Mouse (Mus musculus): ENCODE data around the gene Tmprss3. TPM values are rescaled to one million over a fixed set of nuclear protein-coding genes. Genes with fewer than 3 reads are reported as not detected.

Gene Tmprss3
- polyA plus RNA-seq, 1 experiment from 2014 or later, result 0.12 TPM

DNA sequence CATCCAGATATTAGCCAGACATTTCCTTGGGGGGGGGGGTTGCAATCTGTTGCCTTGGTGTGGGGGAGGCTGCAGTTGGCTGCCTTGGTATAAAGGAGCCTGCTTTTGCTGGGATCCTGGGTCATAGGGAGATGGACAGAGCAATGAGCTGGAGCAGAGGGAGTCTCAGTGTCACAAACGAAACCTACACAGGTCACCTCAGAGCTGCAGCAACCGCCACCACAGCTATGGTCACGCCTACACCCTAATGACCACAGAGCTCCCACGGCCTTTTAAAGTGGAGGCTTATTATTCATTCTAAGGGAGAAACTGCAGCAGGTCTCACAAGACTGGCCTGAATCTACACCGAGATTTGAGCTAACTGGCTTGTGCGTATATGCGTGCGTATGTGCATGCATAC is 7.0 kb downstream of the Tmprss3 start:
- H3K9me3 ChIP-seq (replicated peaks), result no peaks in the 10 kb centered on the region
- ATAC-seq (ENCODE audit: low FRiP score), result no peak
- H3K27ac ChIP-seq, result no peak overlapping the region
- H3K4me3 ChIP-seq, result no peak overlapping the region
- 73% methylated on average over 8 of the region's 8 CpGs for WGBS
- no peaks in the 10 kb centered on the region for H3K27me3 ChIP-seq
- no peaks in the 10 kb centered on the region for H3K36me3 ChIP-seq
- H3K9ac ChIP-seq, result no peak overlapping the region
- peaks cover 8% of the 10 kb centered on the region for H3K4me1 ChIP-seq
- no peak overlapping the region for H3K4me2 ChIP-seq (replicated peaks)

DNA sequence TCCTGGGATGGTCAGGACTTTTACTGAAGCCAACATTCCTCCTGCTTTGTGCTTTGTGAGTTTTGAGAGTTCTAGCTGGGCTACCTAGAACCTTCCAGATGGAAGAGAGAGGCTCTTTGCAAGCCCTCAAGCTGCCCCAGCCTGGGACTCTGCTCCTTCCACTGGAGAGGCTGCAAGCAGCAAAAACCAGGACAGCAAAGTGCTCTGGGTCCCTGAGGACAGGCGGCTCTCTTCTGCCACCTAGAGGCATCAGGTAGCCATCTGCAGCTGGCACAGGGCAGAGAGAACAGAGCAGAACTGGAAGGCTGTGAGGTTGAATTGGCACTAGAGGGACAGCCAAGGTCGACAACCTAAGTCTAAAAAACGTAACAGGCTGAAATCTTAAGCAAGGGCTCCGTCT is 11.4 kb downstream of the Tmprss3 start:
- Histone ChIP-seq H3K27ac (no peak overlapping the region), H3K27me3 (no peaks in the 10 kb centered on the region), H3K36me3 (no peaks in the 10 kb centered on the region), H3K4me1 (peaks cover 2% of the 10 kb centered on the region), H3K9me3 (replicated peaks) (no peaks in the 10 kb centered on the region), H3K4me2 (replicated peaks) (no peak overlapping the region), H3K9ac (no peak overlapping the region), H3K4me3 (no peak overlapping the region)
- no peak for ATAC-seq (ENCODE audit: low FRiP score)
- WGBS, result 32% methylated on average over 4 of the region's 4 CpGs

DNA sequence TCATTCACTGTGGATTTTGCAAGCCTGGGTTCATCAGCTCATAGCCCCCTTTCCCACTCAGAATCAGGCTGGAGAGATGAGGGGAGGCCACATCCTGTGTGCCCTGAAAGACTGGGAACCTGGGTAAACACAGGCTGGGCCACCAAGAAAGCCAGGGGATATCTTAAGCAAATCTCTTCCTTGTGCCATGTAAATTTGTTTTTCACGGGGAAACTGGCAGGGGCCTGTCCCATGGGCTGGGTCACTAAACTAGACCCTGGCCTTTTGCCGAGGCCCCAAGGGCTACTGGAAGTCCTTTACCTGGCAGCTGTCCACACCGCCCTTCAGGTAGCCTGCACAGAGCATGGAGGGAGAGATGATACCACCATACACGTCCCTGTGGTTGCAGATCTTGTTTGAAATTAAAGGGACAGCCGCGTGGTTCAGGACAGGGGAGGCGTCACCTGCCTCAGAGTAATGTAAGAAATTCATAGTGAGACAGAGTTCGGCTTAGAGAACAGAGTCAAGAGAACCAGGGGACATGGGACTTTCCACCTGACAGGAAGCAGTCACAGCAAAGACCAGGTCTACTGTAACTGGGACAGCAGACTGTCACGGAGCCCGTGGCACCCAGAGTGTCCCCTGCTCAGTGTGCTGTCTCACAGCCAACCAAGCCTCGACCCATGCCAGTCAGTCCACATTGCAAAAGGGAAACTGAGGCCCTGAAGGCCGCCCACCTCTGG is 14.3 kb downstream of the Tmprss3 start:
- Histone ChIP-seq H3K9me3 (replicated peaks) (no peaks in the 10 kb centered on the region), H3K27ac (no peak overlapping the region), H3K27me3 (no peaks in the 10 kb centered on the region), H3K4me3 (no peak overlapping the region), H3K4me2 (replicated peaks) (no peak overlapping the region), H3K36me3 (no peaks in the 10 kb centered on the region), H3K4me1 (no peaks in the 10 kb centered on the region), H3K9ac (no peak overlapping the region)
- no peak for ATAC-seq (ENCODE audit: low FRiP score)
- WGBS, result 85% methylated on average over 12 of the region's 12 CpGs

DNA sequence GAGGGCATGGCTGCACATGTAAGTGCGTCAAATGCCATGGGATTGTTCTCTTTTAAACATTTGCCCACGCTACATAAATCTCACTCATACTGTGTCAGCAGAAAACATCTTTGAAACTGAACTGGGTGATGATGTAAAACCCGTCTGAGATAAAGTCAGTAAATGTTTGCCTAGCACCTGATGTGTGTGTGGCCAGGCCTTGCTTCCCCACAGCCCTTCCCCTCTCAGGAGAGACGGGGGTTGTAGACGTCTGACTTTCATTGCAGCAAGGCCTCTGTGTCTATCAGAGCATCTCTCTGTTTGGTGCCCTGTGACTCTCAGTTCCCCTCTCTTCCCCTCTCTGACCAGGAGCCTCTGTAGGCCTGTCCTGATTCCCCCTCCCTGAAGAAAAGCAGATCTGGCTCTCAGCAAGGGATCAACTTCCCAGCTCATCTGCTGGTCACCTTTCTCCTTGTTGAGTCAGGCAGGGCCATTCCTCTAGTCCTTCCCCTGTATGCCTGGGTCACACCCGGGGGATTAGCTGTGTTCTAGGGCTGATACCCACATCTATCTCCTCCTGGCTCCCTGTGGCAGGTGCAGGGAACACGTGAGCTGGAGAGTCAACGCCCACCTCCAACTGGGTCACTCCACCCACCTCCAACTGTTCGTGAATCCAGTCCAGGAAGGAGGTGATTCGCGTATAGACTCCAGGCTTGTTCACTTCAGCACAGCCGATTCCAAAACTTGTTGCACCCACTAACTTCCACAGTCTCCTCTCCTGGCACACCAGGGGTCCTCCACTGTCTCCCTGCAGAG is 15.4 kb downstream of the Tmprss3 start:
- no peaks in the 10 kb centered on the region for H3K9me3 ChIP-seq (replicated peaks)
- H3K4me3 ChIP-seq, result no peak overlapping the region
- ATAC-seq (ENCODE audit: low FRiP score), result no peak
- WGBS, result 68% methylated on average over 12 of the region's 12 CpGs
- H3K4me2 ChIP-seq (replicated peaks), result no peak overlapping the region
- H3K9ac ChIP-seq, result no peak overlapping the region
- H3K36me3 ChIP-seq, result no peaks in the 10 kb centered on the region
- H3K4me1 ChIP-seq, result no peaks in the 10 kb centered on the region
- no peak overlapping the region for H3K27ac ChIP-seq
- no peaks in the 10 kb centered on the region for H3K27me3 ChIP-seq

DNA sequence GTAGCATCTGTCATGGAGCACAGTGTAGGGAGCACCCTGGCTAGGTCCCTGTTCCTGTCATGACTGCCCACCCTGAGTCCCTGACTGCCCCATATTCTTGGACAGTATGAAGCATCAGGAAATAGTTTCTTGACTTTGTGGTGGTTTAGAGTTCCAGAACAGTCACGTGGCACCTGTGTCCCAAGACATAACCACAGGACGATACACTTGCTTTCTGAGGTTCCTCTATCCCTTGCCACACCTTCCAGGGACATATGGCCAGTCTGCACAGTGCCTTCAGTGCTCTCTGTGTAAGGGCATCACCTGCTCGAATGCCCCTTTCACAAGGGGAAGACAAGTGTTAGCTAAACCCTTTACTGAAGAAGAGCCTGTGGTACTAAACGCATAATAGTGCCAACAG is 17.3 kb downstream of the Tmprss3 start:
- Histone ChIP-seq H3K27me3 (no peaks in the 10 kb centered on the region; the same call in 1 of the 2 replicates), H3K9ac (no peak overlapping the region), H3K4me1 (no peaks in the 10 kb centered on the region), H3K36me3 (no peaks in the 10 kb centered on the region), H3K9me3 (replicated peaks) (no peaks in the 10 kb centered on the region), H3K4me3 (no peak overlapping the region), H3K4me2 (replicated peaks) (no peak overlapping the region), H3K27ac (no peak overlapping the region)
- 87% methylated on average over 4 of the region's 4 CpGs for WGBS
- no peak for ATAC-seq (ENCODE audit: low FRiP score)

DNA sequence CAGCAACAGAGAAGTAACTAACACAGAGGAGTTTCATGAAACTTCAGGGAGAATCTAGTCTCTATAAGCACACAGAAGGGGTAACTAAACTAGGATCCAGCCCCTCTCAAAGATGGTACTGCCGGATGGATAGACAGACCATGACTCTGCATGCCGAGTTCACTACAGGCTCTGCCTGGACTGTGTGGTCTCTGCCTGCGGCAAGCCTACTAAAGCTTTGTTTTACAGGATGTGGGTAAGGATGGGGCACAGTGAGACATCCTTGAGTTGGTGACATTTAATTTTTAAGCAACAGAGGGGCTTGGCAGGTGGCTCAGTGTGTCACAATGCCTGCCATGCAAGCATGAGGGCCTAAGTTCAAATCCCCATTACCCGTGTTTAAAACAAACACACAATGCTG is 22.5 kb downstream of the Tmprss3 start:
- ATAC-seq (ENCODE audit: low FRiP score), result no peak
- no peak overlapping the region for H3K27ac ChIP-seq
- no peaks in the 10 kb centered on the region for H3K36me3 ChIP-seq
- no peak overlapping the region for H3K9ac ChIP-seq
- no peaks in the 10 kb centered on the region; the same call in 1 of the 2 replicates for H3K27me3 ChIP-seq
- no peaks in the 10 kb centered on the region for H3K4me1 ChIP-seq
- H3K9me3 ChIP-seq (replicated peaks), result no peaks in the 10 kb centered on the region
- no peak overlapping the region for H3K4me2 ChIP-seq (replicated peaks)
- 93% methylated on average over 4 of the region's 4 CpGs for WGBS
- no peak overlapping the region for H3K4me3 ChIP-seq

DNA sequence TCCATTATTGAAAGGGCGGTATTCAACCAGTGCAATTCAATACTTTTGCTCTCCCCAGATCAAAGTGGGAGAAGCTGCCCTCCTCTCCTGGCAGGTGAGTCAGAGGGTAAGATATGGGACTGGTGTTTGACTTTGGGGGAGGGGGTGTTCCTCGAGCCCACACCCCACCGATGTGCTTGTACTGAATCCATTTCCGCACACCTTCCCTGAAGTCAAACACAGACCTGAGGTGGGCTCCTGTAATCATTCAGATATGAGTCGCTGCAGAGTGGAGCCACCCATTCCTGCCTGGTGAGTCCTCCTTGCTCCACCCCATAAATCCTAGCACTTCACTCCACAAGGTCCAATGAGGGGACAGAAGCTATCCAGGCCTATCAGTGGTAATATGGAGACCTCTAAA is 29.0 kb downstream of the Tmprss3 start:
- Histone ChIP-seq H3K27ac (no peak overlapping the region), H3K4me1 (no peaks in the 10 kb centered on the region), H3K9me3 (replicated peaks) (no peaks in the 10 kb centered on the region), H3K36me3 (no peaks in the 10 kb centered on the region), H3K9ac (no peak overlapping the region), H3K27me3 (no peaks in the 10 kb centered on the region), H3K4me2 (replicated peaks) (no peak overlapping the region), H3K4me3 (no peak overlapping the region)
- ATAC-seq (ENCODE audit: low FRiP score), result no peak
- 90% methylated on average over 5 of the region's 5 CpGs for WGBS

DNA sequence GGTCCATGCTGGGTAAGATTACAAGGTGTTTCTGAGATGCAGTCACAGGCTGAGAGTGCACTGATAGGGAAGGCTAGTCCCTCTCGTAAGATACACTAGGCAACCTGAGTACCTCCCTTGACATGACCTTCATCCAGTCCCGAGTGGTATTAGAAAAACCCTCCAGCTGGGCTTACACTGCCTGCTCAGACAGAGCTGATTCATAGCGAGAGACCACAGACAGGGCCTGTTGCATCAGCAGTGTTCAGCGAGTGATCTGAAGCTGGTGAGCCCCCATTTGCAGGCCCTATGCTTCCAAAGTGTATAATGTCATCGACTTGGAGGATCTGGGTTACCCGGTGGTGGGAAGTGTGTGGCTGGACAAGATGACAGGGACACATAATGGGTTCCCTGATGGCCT is 33.6 kb downstream of the Tmprss3 start, which contains the start of gene Tff1:
Gene Tff1, minus strand, starts transcription at position 151 of the 400 bp plus-strand sequence.
- Histone ChIP-seq H3K9me3 (replicated peaks) (no peaks in the 10 kb centered on the region), H3K4me1 (0 out of 2 replicates have a peak, but pooled peaks cover 3% of the 10 kb centered on the region), H3K9ac (no peak within 1 kb of the TSS), H3K4me3 (no peak within 1 kb of the TSS), H3K4me2 (replicated peaks) (no peak within 1 kb of the TSS), H3K27me3 (no peaks in the 10 kb centered on the region; the same call in 1 of the 2 replicates), H3K36me3 (no peaks in the 10 kb centered on the region), H3K27ac (no peak within 1 kb of the TSS)
- no peak for ATAC-seq (ENCODE audit: low FRiP score)
- 88% methylated on average over 6 of the region's 6 CpGs for WGBS

DNA sequence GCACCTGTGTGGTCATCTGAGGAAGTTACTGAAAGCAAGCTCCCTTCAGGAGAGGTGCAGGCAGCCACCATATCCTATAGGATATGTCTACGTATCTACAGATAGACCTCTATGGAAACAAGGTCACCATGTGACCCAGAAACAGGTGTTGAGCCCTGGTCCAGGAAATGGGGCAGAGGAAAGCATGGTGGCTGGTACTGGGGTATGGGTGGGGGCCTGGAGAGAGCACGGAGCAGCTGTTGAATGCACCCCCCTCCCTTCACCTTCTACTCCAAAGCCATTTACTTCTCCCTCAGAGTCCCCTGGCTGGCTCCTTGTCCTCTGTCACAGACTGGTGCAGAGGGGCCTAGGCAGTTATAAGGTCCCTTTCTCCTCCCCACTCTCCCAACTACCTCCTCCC is 35.0 kb downstream of the Tmprss3 start:
- H3K4me3 ChIP-seq, result no peak overlapping the region
- H3K36me3 ChIP-seq, result no peaks in the 10 kb centered on the region
- 88% methylated on average over 2 of the region's 2 CpGs for WGBS
- H3K27me3 ChIP-seq, result no peaks in the 10 kb centered on the region; the same call in 1 of the 2 replicates
- no peak overlapping the region for H3K9ac ChIP-seq
- 0 out of 2 replicates have a peak, but pooled peaks cover 4% of the 10 kb centered on the region for H3K4me1 ChIP-seq
- no peak for ATAC-seq (ENCODE audit: low FRiP score)
- H3K27ac ChIP-seq, result no peak overlapping the region
- H3K4me2 ChIP-seq (replicated peaks), result no peak overlapping the region
- no peaks in the 10 kb centered on the region for H3K9me3 ChIP-seq (replicated peaks)

DNA sequence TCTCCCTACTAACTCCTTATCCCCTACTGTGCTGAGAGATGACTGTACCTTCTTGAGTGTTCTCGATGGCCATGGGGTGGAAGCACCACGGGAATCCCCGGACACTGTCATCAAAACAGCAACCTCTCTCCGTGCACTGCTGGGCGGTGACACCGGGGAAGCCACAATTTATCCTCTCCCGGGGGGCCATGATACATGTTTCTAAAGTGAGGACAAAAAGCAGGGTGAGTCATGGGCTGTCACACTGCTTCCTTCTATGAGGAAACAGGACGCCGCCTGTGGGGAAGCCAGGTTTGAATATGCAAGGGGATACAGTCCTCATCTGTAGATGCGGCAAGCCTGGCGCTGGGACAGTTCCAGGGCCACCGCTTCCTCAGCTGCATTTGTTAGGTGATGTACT is 36.2 kb downstream of the Tmprss3 start:
- Histone ChIP-seq H3K27ac (no peak overlapping the region), H3K27me3 (no peaks in the 10 kb centered on the region; the same call in 1 of the 2 replicates), H3K4me2 (replicated peaks) (no peak overlapping the region), H3K4me3 (no peak overlapping the region), H3K9me3 (replicated peaks) (no peaks in the 10 kb centered on the region), H3K9ac (no peak overlapping the region), H3K36me3 (no peaks in the 10 kb centered on the region), H3K4me1 (0 out of 2 replicates have a peak, but pooled peaks cover 4% of the 10 kb centered on the region)
- no peak for ATAC-seq (ENCODE audit: low FRiP score)
- 88% methylated on average over 12 of the region's 12 CpGs for WGBS

DNA sequence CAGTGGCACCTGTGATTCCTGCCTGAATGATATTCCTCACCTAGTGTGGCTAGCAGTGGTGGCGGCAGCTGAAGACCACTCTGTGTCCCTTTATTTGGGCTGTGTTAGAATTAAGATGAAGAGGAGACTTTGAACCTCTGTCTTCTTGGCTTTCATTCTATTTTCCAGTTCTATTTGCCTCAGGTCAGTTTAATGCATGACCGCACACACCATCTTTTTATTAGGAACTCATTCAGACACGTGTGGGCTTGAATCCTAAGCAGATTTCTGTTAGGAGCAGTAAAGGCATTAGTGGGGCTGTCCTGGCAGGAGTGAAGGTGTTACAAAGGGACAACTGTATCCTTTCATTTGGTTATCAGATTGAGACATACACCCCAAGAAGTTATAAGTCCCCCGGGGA is 38.5 kb downstream of the Tmprss3 start:
- Histone ChIP-seq H3K36me3 (no peaks in the 10 kb centered on the region), H3K27me3 (no peaks in the 10 kb centered on the region; the same call in 1 of the 2 replicates), H3K27ac (no peak overlapping the region), H3K9me3 (replicated peaks) (no peaks in the 10 kb centered on the region), H3K9ac (no peak overlapping the region), H3K4me3 (no peak overlapping the region), H3K4me2 (replicated peaks) (no peak overlapping the region), H3K4me1 (0 out of 2 replicates have a peak, but pooled peaks cover 4% of the 10 kb centered on the region)
- WGBS, result 74% methylated on average over 4 of the region's 4 CpGs
- no peak for ATAC-seq (ENCODE audit: low FRiP score)

DNA sequence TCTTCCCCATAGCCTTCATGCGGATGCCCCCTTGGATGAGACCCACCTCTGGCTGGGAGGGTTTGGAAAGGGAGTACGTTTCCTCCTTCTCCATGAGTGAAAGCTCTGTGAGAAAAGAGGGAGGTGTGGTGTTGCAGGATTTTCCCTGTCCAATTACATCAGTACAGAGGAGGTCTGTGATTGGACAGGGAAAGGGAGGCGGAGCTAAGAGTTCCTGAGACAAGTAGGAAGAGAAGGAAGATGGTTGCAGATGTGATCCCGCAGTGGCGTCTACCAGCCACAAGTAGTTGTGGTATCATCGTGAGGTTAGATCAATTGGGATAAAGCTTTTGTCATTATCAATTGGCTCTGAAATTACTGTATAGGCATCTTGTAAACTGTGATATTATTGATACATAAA is 40.9 kb downstream of the Tmprss3 start:
- ATAC-seq (ENCODE audit: low FRiP score), result no peak
- WGBS, result 77% methylated on average over 6 of the region's 6 CpGs
- Histone ChIP-seq H3K9me3 (replicated peaks) (no peaks in the 10 kb centered on the region), H3K27ac (no peak overlapping the region), H3K27me3 (no peaks in the 10 kb centered on the region), H3K36me3 (no peaks in the 10 kb centered on the region), H3K4me2 (replicated peaks) (no peak overlapping the region), H3K9ac (no peak overlapping the region), H3K4me1 (0 out of 2 replicates have a peak, but pooled peaks cover 4% of the 10 kb centered on the region), H3K4me3 (no peak overlapping the region)
